Mouse (Mus musculus) megakaryocyte-erythroid progenitor cell, adult 5-6 weeks (primary cell): ENCODE data around the gene Rsrc2. TPM values are rescaled to one million over a fixed set of nuclear protein-coding genes. Genes with fewer than 3 reads are reported as not detected.
"Not testable (repeated sequence)": the region's sequence is repeated elsewhere in the genome, so short reads cannot be mapped to it uniquely, and the experiment has no call there.

Experiments
- ATAC-seq: replicated peaks from 2 replicates; pipeline ENCODE4 v1.8.0; 2016; ENCODE audit warnings: mild to moderate bottlenecking, inconsistent platforms; ENCODE audit not compliant: severe bottlenecking, poor library complexity, low FRiP score, low TSS enrichment
- total RNA-seq, 2 experiments: library from RNA; stranded (forward) in 1 of 2; stranded (reverse) in 1 of 2; fragments of 200-1000, 215-1000 nt in 1 of 2; fragments of >200 nt in 1 of 2; fragmentation: Nextera tagmentation in 1 of 2; gene quantifications; 2 replicates each; pipeline ENCODE4 v1.2.3; 2014 to 2017

Rsrc2 gene
- total RNA-seq (2014; fragmentation: Nextera tagmentation): 108 and 119 TPM in 2 replicates
- total RNA-seq (2017): 335 and 401 TPM in 2 replicates

GRCm38 (mm10) chr5:123749065-123750064 lies at the start of gene Rsrc2, which contains the start of gene Kntc1:
Rsrc2 (minus strand) TSS chr5:123749414.
Kntc1 (plus strand) TSS chr5:123749716.
- ATAC-seq: peak; percentile 96

GRCm38 (mm10) chr5:123793081-123793480 lies 43.9 kb upstream of the Rsrc2 start:
- no peak for ATAC-seq

- no peak for ATAC-seq
These were observed 39.8 kb upstream of the Rsrc2 start for GRCm38 (mm10) chr5:123788976-123789375.

- ATAC-seq: no peak
These were observed 32.6 kb upstream of the Rsrc2 start for GRCm38 (mm10) chr5:123781864-123782263.

GRCm38 (mm10) chr5:123780716-123781115 lies 31.5 kb upstream of the Rsrc2 start:
- no peak for ATAC-seq

- no peak for ATAC-seq
These were observed 24.2 kb upstream of the Rsrc2 start for GRCm38 (mm10) chr5:123773441-123773840.

- ATAC-seq: not testable (repeated sequence)
These were observed 17.2 kb upstream of the Rsrc2 start for GRCm38 (mm10) chr5:123766455-123766854.

GRCm38 (mm10) chr5:123765506-123765905 lies 16.3 kb upstream of the Rsrc2 start:
- ATAC-seq: no peak

GRCm38 (mm10) chr5:123748339-123749064 lies 712 bp downstream of the Rsrc2 start:
- ATAC-seq: no peak

GRCm38 (mm10) chr5:123747604-123748003 lies 1.6 kb downstream of the Rsrc2 start:
- no peak for ATAC-seq

- ATAC-seq: no peak
These were observed 3.0 kb downstream of the Rsrc2 start for GRCm38 (mm10) chr5:123746253-123746652.

- ATAC-seq: no peak
These were observed 4.9 kb downstream of the Rsrc2 start for GRCm38 (mm10) chr5:123744358-123744757.

GRCm38 (mm10) chr5:123730981-123731380 lies 18.2 kb downstream of the Rsrc2 start:
- no peak for ATAC-seq

GRCm38 (mm10) chr5:123723816-123724215 lies 25.4 kb downstream of the Rsrc2 start:
- ATAC-seq: not testable (repeated sequence)

- peak; percentile 100 for ATAC-seq
These were observed 28.6 kb downstream of the Rsrc2 start, which contains the start of gene Zcchc8 for GRCm38 (mm10) chr5:123720328-123721311. Zcchc8 (minus strand) TSS chr5:123721100.

GRCm38 (mm10) chr5:123714622-123715021 lies 34.6 kb downstream of the Rsrc2 start:
- ATAC-seq: no peak

- ATAC-seq: no peak
These were observed 35.4 kb downstream of the Rsrc2 start for GRCm38 (mm10) chr5:123713782-123714181.

GRCm38 (mm10) chr5:123709571-123709970 lies 39.6 kb downstream of the Rsrc2 start:
- ATAC-seq: no peak

- no peak for ATAC-seq
These were observed 40.6 kb downstream of the Rsrc2 start for GRCm38 (mm10) chr5:123708598-123708997.
